Mouse (Mus musculus) adrenal gland, adult 2 months (tissue): Measurements from ENCODE around the gene Hspb9. TPM values are rescaled to one million over a fixed set of nuclear protein-coding genes. Genes with fewer than 3 reads are reported as not detected.

Experiments used
- DNase-seq: peaks from one replicate; pipeline ENCODE4 v3.0.0; 2021
- polyA plus RNA-seq: library from polyadenylated mRNA; depleted of rRNA; stranded (reverse); fragments of >200 nt; gene quantifications from 2 replicates; pipeline ENCODE4 v1.2.3, GENCODE M21; 2012
- total RNA-seq, 2 experiments: library from RNA; stranded (reverse); gene quantifications; 2 replicates each; pipeline ENCODE4 v1.2.3; 2021

Hspb9 gene
- total and polyA plus RNA-seq, 3 experiments: not detected

- DNase-seq: no peak
Observed at GRCm38 (mm10) chr11:100705095-100705747, 8.4 kb upstream of the Hspb9 start.

- DNase-seq: no peak
Observed at GRCm38 (mm10) chr11:100709201-100709810, 4.3 kb upstream of the Hspb9 start.

DNA sequence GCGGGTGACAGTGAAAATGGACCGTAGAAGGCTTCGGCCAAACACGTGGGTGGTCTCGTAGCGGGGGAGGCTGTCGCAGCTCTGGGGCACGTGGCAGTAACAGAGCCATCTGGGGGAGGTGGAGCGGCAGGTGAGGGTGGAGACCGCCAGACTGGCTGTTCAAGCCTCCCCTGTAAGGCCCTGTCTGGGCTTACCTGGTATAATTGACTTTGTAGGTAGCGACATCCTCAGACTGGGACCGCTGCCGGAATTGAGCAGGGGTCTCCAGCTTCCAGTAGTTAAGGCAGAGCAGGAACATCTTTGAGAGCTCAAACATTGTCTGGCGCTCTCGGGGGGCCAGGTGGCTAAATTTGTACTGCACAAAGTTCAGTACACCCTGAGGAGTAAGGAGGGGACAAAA lies 3.1 kb upstream of the Hspb9 start:
- no peak for DNase-seq

GRCm38 (mm10) chr11:100710977-100711376 lies 2.7 kb upstream of the Hspb9 start:
- no peak for DNase-seq

DNA sequence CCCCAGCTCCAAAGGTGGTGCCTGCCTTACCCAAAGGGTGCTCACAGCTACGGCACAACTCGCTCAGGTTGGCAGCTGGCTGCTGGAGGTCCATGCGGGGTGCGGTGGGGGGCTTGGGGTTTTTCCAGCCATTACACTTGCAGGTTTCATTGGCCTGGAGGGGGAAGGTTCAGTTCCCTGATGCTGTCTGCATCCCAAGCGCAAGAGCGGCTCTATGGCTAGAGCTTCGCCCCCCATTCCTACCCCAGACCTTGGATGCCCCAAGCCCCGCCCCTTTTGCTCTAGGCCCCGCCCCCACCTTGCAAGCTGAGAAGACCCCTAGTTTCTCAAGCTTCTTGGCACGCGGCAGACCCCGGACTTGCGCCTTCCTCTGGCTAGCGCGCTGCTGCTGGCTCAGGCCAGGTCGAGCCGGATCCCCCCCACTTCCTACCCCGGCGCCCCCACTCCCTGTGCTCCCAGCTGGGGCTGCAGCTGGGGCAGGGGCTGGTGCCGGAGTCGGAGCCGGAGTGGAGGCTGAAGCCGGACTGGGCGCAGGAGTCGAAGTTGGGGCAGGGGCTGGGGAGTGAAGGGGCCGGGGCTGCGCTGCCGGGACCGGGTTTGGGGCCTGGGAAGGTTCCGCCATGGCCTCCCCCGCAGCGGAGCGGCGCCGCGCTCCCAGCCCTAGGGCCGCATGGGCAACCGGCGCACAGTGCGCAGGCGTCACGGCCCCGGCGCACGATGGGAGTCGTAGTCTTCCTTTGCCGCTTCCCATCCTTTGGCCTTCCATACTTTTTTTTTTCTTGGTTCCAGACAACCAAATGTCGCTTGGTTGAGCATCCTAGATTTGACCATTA lies 1.7 kb upstream of the Hspb9 start, which contains the start of gene Kat2a:
Kat2a (minus strand) TSS at position 683 of the 833 bp plus-strand sequence.
- peak; percentile 92 for DNase-seq

DNA sequence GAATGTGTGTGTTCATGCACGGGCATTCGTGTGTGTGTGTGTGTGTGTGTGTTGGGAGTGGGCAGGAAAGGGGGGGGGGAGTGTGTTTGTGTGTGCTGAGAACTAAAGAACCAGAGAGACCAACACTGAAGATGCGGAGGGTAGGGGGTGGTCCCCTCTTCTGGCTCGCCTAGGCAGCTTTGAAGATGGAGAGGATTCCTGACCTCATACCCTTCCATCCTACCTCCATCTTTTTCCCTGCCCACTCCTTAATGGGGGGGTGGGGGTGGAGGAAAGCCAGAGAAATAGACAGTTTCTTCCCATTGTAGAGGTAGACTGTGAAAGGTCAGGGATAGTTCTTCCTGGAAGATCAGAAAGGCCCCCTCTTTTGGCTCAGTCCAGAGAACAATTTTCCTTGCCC lies 476 bp upstream of the Hspb9 start:
- no peak for DNase-seq

- peak; percentile 82 for DNase-seq
Observed at GRCm38 (mm10) chr11:100714534-100714915, 875 bp downstream of the Hspb9 start.

DNA sequence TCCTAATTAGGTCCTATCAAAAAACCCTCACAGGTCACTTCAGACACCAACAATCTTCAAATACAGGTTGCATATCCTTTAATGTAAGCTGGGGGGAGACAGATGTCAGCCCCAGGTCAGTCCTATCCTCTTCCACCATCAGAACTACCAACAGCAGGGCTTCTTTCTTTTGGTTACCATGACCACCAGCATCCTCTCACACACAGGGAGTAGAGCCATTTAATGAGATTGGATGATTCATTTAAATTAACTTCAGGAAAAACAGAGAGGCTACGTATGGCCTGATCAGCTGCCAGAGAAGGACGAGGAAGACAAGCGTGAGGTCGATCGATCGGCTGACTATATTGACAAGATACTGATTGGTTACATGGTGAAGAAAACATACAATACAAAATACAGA lies 1.3 kb downstream of the Hspb9 start:
- DNase-seq: no peak

DNA sequence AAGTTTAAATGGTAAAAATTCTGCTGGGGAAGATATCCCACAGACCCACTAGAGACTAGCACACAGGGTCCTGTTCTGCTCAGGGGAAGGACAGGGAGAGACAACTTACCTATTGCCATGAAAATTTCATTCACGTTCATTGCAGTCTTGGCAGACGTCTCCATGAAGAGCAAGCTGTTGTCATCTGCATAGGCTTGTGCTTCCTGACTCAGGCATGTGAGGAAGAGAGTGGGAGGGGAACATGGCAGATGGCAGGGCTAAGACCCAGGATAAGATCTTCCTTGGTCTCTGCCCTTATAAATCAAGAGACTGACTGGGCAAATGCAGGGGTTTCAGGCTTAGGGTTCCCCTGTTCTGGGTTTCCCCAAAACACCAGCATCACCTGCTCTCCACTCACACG lies 3.0 kb downstream of the Hspb9 start:
- DNase-seq: no peak

DNA sequence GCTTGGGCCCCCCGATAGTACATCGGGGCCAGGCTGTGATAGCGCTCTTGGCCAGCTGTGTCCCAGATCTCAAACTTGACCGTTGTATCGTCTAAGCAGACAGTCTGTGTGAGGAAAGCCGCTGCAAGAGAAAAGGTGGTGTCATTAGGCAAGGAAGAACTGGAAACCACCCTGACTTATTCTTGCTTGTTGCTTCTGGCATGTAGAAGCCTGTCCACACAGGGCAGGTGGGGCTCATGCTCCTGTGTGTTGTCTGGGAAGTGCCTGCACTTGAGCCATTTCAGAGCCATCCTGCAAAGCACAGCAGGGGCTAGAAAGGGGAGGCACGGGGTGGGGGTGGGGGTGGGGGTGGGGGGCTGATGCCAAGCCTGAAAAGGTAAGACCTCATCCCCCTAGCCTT lies 4.8 kb downstream of the Hspb9 start:
- no peak for DNase-seq

DNA sequence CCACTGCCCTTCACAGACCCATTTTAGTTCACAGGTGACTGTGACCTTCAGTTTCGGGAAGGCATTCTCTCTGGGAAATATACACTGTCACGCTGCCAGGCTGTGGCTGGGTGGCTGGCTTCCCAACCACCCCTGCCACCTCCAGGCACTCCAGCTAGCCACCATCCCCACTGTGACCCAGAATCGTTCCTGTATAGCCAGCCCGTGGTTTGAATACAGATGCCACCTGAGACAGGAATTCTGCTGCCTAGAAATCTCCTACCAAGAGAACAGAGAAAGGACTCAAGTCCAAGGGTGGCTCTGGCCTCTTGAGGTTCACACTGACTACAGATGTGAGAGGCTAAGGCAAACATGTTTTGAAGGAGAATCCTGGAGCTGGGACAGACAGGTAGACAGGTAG lies 5.2 kb downstream of the Hspb9 start:
- DNase-seq: no peak

GRCm38 (mm10) chr11:100719312-100719711 lies 5.7 kb downstream of the Hspb9 start:
- DNase-seq: peak; percentile 57

DNA sequence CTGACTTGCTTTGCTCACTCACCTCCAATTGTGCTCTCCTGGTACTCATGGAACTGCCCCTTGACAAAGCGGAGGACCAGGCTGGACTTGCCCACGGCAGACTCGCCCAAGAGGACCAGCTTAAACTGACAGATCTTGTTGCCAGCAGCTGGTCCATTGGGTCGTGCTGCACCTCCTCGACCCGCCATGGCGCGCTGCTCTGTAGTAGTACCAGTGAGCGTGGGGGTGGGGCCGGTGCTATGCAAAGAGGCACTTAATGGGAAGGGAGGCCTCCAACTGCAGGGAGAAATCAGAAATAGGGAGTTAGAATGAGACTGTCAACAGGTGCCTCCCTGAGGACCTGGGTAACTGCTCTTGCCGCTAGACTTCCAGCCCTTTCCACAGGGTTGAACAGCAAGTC lies 6.2 kb downstream of the Hspb9 start:
- no peak for DNase-seq

DNA sequence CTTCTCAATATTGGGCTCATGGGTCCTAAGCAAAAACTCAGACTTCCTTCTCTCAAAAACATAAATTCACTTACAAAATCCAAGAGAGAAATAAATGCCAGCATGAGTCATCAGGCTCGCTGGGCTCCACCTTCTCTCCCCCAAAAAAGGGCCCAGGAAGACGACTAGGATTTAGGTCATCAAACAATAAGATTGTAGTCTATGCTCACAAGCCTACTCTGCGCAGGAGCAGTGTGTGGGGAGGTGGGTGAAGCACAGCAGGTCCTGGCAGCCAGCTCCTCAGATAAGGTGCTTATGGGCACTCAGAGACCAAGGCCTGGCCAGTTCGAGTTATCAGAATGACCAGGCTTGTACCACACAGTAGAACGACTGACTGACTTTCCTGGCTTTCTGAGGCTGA lies 6.7 kb downstream of the Hspb9 start:
- peak; percentile 57 for DNase-seq

GRCm38 (mm10) chr11:100721254-100721653 lies 7.6 kb downstream of the Hspb9 start:
- DNase-seq: no peak

DNA sequence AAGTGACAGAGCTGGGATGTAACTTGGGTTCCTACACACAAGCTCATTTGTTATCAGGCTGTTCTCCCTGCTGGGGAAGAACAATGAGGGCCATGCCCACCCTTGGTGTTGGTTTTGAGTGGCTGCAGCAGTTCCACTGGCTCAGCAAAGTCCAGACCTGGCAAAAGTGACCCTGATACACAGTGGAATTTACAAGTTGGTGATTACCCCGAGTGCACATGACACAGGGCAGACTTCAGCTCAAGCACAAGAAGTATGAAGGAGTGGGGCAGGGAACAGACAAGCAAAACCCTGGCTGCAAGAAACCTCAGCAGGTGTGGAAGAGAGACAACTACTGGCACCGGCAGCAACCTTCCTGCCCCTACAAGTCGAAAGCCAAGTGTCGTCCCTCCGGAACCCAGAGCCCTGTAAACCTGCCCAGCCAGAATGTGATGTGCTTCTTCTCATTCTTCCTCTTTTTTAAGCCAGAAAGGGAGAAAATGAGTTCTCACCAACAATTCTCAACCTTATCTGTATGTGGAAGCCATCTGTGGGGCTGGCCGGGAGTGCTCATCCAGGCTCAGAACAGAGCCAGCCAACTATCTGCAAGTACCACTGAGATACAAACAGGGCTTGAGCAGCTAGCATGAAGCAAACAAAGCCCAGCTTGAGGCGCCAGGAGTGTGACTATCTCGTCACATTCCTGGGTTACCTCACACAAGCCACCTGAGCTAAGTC lies 8.3 kb downstream of the Hspb9 start:
- no peak for DNase-seq

DNA sequence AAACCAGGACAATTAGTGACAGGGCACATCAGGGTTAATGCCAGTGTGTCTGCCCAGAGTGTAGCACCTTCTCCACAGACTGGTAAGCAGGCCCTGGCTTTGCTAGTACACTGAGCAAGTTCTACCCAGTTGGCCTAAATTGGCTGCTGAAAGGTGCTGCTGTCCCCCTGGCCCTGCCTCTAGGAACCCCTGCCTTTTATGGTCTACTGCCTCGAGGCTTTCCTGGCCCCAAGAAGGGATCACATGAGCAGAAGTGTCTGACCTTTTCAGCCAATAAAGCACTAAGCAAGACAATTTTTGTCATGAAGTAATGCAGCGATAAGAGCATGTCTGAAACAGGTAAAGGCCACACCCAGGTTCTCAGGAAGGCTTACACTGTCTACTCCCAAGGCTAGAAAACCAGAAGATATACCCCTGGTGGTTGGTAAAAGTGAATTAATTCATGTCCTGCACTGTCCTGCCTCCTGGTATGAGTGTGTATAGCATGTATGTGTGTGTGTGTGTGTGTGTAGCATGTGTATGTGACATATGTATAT lies 8.9 kb downstream of the Hspb9 start:
- DNase-seq: no peak

DNA sequence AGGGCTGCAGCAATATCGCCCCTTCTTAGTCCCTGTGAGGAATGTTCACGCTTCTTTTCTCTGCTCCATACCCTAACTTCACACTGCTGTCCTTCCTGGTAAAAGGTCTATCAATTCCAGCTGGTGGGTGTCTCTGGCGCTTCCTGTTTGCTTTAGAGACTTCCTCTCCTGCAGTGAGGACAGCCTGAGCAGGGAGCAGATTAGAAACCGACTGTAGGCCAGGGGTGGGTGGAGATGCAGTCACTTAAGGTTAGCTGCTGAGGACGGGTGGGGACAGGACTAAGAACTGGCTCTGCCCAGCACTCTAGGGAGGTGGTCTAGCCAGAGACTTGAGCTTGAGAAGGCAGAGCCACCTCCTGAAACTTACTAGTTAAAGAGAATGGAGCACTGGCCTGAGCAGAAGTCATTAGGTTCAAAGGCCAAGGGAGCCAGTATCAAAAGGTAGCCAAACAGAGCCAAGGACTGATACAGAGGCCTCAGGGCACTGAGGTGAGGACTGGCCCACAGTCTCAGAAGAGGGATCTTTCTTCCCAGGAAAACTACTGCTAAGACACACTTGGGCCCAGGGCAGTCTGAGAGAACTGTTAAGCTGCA lies 11.4 kb downstream of the Hspb9 start:
- no peak for DNase-seq

GRCm38 (mm10) chr11:100727201-100727600 lies 13.6 kb downstream of the Hspb9 start:
- DNase-seq: no peak

- DNase-seq: no peak
Observed at GRCm38 (mm10) chr11:100728601-100729000, 15.0 kb downstream of the Hspb9 start.

GRCm38 (mm10) chr11:100729976-100730375 lies 16.3 kb downstream of the Hspb9 start:
- no peak for DNase-seq
